Mouse (Mus musculus): ENCODE measurements around the gene Rnf220.

Rnf220 gene

DNA sequence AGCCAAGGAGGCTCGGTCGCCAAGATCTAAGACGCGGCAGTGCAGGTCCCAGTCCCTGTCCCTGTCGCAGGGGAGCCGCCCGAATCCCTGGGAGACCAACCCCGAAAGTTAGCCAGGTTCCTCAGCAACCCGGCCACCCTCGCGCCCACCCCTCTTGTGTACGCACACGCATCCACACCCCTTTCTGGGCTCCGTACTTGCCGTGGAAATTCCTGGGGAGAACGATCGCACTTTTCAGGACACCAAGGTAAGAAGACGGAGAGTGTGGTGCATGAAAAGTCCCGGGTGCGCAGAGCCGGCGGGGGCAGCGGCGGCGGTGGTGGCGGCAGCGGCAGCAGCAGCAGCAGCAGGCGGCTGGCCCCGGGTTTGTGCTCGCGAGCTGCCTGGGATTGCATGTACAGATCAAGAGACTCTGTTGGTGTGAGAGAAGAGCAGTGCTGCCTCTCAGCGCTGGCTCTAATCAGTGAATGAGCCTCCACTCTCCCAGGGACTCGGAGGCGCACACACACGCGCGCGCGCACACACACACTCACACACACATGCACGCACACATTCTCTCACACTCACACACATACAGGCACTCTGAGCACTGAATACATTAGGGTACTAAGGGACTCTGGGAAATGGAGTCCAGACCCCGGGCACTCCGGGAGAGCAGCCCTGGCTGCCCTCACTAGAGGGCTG lies at the start of gene Rnf220:
Gene Rnf220, minus strand, starts transcription at position 571 of the 684 bp plus-strand sequence.
- DNase-seq (ENCODE audit: low read depth, low spot score): no peak

- no peak for DNase-seq (ENCODE audit: low read depth, low spot score)
These were observed 49.8 kb upstream of the Rnf220 start for GRCm38 (mm10) chr4:117546616-117547015.

DNA sequence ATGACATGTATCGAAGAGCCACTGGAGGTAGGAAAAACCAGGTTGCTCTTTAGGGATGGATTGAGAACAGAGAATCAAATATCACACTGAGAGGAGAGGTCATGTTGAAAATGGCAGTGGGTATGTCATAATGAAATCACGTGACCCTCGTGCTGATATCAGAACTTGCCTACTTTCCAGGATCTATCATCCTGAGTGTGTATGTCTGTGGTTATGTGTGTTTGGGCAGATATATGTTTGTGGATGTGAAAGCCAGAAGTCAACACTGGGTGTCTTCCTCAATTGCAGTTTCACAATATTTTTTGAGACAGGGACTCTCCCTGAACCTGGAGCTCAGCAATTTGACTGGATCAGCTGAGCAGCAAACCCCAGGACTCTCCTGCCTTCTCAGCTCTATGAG lies 48.6 kb upstream of the Rnf220 start:
- no peak for DNase-seq (ENCODE audit: low read depth, low spot score)

GRCm38 (mm10) chr4:117540571-117540970 lies 43.7 kb upstream of the Rnf220 start:
- no peak for DNase-seq (ENCODE audit: low read depth, low spot score)

DNA sequence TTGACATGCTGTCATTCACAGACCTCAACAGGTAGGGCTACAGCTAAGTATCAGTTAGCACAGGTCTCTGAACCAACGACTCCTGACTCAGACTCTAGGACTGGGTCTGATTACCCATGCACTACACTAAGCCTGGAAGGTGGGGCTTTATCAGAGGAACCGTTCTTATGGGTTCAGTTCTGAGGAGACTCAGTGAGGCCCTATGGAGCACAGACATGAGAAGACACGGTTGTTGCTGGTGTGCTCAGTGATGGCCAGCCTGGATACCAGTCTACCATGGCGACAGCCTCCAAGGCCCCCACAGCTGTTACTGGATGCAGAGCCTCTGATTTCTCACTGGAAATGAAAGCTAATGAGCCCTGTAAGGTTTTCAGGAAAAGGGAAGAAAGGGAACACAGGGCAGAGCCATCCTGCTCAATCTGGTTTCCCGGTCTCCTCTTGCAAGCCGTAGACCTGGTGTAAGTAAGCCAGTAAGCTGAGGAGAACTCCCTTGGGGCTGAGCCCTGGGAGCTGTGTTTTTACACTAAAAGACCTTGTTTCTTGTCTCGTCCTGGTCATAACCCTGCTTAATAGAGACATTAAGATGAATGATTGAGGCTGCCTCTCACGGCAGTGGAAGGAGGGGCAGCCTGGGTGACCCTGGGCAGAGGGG lies 42.6 kb upstream of the Rnf220 start:
- no peak for DNase-seq (ENCODE audit: low read depth, low spot score)

- DNase-seq (ENCODE audit: low read depth, low spot score): no peak
These were observed 40.1 kb upstream of the Rnf220 start for GRCm38 (mm10) chr4:117537002-117537401.

DNA sequence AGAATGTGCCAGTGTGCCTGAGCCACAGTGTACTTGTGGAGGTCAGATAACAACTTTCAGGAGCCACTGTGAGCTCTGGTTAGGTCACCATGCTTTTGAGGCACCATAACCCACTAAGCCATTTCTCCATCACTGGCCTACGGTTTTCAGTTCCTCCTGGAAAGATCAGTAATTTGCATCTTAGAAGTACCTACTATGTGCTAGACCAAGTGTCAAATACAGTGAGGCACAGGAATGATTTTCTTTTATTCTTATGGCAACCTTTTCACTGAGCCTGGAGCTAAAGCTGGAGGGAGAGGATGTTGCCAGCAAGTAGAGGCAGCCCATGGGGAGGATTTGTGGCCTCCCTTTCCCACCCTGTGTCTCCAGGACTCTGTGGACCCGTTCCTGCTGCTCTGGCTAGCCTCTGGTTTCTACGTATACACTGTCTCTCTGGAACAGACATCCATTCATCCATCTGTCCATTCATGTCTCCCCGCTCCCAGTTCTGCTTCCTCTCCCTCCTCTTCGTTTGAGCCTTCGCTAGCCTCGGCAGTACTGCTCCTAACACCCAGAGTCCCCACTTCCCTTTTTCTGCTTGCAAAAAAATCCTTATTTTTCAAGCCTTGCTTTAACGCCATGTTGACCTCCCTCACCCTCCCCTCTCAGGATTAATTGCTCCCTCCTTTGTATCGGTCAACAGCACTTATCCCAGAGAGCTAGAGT lies 38.8 kb upstream of the Rnf220 start:
- no peak for DNase-seq (ENCODE audit: low read depth, low spot score)

- no peak for DNase-seq (ENCODE audit: low read depth, low spot score)
These were observed 33.0 kb upstream of the Rnf220 start for GRCm38 (mm10) chr4:117529843-117530242.

GRCm38 (mm10) chr4:117527952-117528351 lies 31.1 kb upstream of the Rnf220 start:
- no peak for DNase-seq (ENCODE audit: low read depth, low spot score)

DNA sequence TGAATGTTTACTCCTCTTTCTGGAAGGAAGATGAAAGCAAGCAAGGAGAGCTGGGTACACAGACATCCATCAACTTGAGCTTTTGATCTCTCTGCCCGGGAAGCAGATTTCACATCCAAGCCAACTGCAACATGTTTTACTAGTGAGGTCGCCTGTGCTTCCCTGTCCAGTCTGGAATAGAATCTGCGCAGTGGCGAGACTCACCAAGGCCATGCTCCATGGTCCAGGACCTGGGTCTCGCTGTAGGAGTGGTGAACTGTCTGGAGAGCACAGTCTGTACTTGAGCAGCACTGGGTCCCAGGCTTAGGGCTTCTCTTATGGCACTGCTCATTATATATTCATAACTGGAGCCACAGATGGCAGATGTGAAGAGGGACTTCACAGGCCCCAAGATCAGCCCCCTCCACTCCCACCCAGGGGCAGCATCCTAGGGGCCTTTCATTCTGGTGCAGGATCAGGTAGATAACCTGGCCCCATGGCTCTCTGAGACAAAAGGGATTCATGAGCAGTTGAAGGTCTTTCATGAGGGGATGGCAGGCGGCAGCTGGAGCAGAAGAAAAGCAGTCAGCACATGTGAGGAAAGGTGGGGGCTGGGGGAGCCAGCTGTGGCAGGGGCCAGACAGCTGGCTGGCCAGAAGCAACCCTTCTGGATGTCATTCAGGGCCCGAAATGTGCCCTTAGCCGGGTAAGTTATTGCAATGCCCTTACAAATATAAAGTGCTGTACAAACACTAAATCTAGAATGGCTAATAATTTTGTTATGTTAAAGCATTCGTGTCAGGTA lies 30.5 kb upstream of the Rnf220 start:
- no peak for DNase-seq (ENCODE audit: low read depth, low spot score)

- no peak for DNase-seq (ENCODE audit: low read depth, low spot score)
These were observed 29.1 kb upstream of the Rnf220 start for GRCm38 (mm10) chr4:117525990-117526389.

- DNase-seq (ENCODE audit: low read depth, low spot score): no peak
These were observed 24.5 kb upstream of the Rnf220 start for GRCm38 (mm10) chr4:117521350-117521749.

- DNase-seq (ENCODE audit: low read depth, low spot score): no peak
These were observed 21.4 kb upstream of the Rnf220 start for GRCm38 (mm10) chr4:117518246-117518645.

DNA sequence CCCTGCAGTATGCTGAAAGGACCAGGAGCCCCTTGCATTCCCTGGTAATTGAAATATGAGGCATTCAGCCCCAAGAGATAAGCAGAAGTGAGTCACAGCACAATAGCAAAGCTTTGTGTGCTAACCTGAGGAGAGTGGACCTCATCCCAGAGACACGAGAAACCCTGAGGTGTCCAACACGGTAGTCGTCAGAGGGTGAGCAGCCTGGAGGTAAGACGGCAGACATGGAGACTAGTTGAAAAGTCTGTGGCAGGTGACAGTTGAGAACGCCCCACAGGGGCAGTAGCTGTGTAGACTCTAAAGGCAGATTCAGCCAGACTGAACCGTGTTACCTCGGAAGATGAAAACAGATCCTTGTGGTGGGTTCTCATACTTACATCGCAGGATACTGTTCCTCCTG lies 2.2 kb upstream of the Rnf220 start:
- DNase-seq (ENCODE audit: low read depth, low spot score): no peak

DNA sequence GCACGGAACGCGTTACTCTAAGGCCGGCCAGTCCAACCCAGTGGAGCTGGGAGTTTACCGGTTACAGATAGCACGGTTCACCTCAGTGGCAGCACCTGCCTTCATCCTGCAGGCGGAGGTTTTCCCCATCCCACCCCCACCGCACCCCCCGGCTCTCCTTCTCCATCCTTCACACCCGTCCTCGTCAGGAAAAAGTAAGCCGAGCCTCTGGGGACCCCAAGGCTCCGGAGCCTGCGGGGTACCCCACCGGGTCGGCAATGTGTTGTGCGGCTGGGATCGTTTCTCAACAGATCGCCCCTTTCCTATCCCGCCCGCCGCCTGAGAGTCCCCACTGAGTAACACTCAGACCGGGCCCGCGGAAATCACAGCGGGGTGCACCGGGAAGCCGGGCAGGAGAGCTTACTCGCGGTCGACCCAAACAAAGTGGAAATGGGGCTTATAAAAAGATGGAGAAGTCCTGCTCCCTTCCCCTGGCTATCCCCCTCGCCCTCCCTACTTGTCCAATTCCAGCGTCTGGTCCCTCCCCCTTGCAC lies 917 bp downstream of the Rnf220 start:
- no peak for DNase-seq (ENCODE audit: low read depth, low spot score)

DNA sequence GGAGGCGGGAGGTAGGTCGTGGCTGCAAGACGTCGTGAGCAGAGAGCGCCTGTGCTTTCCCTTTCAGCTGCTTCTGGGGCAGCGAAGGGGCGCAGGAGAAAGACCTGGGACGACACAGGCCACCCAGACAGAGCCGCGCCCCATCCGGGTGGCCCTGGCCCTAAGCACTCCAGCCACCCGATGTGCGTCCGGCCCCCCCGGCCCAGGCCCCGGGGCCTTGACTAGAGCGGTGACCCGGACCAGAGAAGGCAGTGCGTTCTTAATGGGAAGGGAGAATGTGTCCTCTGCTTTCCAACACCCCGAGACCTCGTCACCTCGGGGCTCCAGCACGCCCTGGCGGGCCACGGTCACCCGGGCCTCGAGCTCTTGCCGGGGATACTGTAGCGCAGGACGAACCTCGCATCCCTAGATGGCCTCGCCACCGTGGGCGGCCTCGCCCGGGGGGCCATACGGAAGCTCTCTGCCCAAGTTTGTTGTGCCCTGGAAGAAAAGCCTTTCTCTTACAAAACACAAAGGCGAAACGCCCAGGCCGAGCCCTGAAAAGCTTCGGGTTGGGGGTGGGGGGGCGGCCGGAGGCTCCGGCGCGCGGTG lies 1.8 kb downstream of the Rnf220 start:
- no peak for DNase-seq (ENCODE audit: low read depth, low spot score)

DNA sequence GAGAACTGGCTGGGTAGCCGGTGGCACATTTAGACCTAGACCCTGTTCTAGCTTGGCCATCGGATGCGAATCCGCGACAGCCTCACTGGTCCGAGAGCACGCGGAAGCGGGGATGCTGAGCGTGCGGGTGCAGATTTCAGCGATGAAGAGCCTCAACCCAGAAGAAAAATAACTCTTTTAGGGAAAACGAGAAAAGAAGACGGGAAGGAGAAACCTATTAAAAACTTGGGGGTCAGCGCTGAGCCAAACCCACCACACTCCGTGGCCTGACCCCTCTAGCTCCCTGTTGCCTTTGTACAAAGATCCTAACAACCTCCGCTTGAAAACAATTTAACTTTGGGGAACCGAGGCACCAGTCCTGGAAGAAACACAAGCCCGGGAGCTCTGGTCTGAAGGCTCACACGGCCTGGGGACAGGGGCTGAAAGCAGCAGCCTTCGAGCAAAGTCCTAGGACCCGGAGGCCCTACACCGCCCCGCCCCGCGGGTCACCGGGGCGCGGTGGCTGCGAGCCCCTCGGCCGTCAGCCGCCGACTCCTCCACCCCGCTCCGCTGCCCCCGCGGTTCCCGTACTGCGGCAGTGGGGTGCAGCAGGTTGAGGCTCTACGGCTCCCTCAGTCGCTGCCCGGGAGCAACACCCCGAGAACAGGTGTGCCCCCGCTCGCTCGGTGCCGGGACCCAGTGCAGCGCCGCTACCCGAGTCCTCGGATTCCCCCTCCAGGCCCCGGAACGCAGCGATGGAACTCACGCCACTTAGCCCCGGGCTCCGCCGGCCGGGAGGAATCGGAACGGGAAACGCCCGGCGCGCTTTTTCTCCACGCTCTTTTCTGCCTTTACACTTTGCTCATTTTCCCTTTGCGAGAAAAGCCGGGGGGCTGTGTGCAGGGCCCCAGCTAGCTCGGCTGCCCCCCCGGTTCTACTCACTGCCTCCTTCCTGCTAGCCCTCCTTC lies 2.7 kb downstream of the Rnf220 start:
- DNase-seq (ENCODE audit: low read depth, low spot score): no peak

DNA sequence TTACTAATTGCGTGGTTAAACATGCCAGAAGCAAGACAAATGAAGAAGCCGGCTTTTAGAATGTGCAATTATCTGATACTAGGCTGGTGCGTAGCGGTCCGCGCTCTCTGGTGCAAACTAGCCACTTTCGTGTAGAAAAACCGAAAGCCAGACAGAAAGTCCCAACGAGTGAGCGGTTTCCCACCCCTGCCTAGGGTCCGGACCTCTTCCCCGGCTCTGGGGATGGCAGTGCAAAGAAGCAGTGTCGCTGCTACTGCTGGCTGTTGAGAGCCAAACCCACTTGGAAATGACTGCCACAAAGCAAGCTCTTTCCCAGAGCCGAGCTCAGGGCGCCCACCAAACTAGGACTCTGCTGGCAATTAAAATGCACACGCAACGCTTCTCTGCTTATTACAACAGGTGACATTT lies 3.7 kb downstream of the Rnf220 start:
- DNase-seq (ENCODE audit: low read depth, low spot score): no peak

DNA sequence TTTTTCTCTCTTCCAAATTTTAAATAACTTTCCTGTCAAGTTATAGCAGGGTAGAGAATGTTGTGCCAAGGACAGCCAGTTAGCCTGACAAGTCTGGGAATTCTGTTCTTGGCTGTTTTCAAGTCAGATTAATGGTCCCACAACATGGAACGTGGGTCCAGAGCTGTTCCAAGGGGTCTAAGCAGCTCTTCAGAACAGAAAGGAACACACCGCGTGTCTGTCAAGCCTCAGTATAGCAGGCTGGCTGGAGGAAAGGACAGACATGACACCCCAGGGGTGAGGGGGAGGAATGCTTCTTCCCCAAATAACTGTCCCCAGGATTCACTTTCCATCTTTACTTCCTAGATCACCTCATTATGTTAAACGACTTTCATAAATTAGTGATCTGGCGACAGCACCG lies 5.0 kb downstream of the Rnf220 start:
- DNase-seq (ENCODE audit: low read depth, low spot score): no peak

GRCm38 (mm10) chr4:117489975-117490374 lies 6.9 kb downstream of the Rnf220 start:
- no peak for DNase-seq (ENCODE audit: low read depth, low spot score)

All from brain, embryonic 18.5 days (tissue).